ENCODE assay signal across 21 mouse cellular contexts in genomic region chr8:111053827-111054518, GRCm38 (mm10). TPM values are rescaled to one million over a fixed set of nuclear protein-coding genes. Genes with fewer than 3 reads are reported as not detected.
DNase-seq lines count a peak whose midpoint lies in the region; ATAC-seq lines count a peak whose summit lies in the region.
"Had no signal": no experiment of that assay in that cellular context is flagged by ENCODE, and none has a peak within 500 bp of the region (broad histone marks: within the 10 kb centered on the region; RNA-seq: fewer than 3 reads in every experiment).

No protein-coding gene starts in this region.

- no peak overlapping the region for H3K9ac ChIP-seq in heart, embryonic 11.5 days (ENCODE audit: low read depth, low read length)
- H3K9ac ChIP-seq: embryonic facial prominence, embryonic 12.5 days; hindbrain, embryonic 14.5 days had no signal

- H3K27me3 ChIP-seq in heart, embryonic 11.5 days (ENCODE audit: control insufficient read depth, insufficient read depth, low read length): no peaks in the 10 kb centered on the region
- H3K27me3 ChIP-seq: embryonic facial prominence, embryonic 12.5 days had no signal

- ATAC-seq in heart, embryonic 11.5 days (replicated peaks; ENCODE audit: insufficient number of reproducible peaks, low FRiP score, low TSS enrichment): no peak
- no peak for ATAC-seq in erythroid progenitor cell, adult 5-6 weeks (replicated peaks; ENCODE audit: low FRiP score, poor library complexity, severe bottlenecking)

- intact Hi-C loops in left cerebral cortex, postnatal 4 days (cut with DNase I): no loop called here

- H3K27ac ChIP-seq in heart, embryonic 11.5 days (ENCODE audit: low read depth, low read length): no peak overlapping the region
- H3K27ac ChIP-seq: embryonic facial prominence, embryonic 12.5 days; hindbrain, embryonic 14.5 days; limb, embryonic 10.5 days; midbrain, embryonic 10.5 days had no signal

- whole genome bisulfite sequencing in heart, embryonic 11.5 days (ENCODE audit: insufficient replicate concordance): 89% methylated on average over 12 of the region's 12 CpGs

- H3K4me2 ChIP-seq in heart, embryonic 11.5 days: no peak overlapping the region
- H3K4me2 ChIP-seq: embryonic facial prominence, embryonic 12.5 days; hindbrain, embryonic 14.5 days had no signal

- H3K9me3 ChIP-seq in heart, embryonic 11.5 days (replicated peaks; ENCODE audit: control insufficient read depth, low read length): no peaks in the 10 kb centered on the region
- H3K9me3 ChIP-seq: embryonic facial prominence, embryonic 12.5 days; limb, embryonic 10.5 days had no signal

- H3K4me3 ChIP-seq in heart, embryonic 11.5 days (ENCODE audit: low read depth, low read length): no peak overlapping the region
- H3K4me3 ChIP-seq: embryonic facial prominence, embryonic 12.5 days; limb, embryonic 10.5 days; midbrain, embryonic 10.5 days had no signal

- peaks cover 44% of the 10 kb centered on the region for H3K36me3 ChIP-seq in heart, embryonic 11.5 days (ENCODE audit: control insufficient read depth, insufficient read depth, low read length)

- DNase-seq in adrenal gland, postnatal 10 days: peak; percentile 72
- no peak for DNase-seq in adrenal gland, postnatal 4 days (ENCODE audit: low spot score in 2 of 2)
- DNase-seq in heart, adult 11 months: peak; percentile 93
- DNase-seq in left cerebral cortex, postnatal 4 days: peak; percentile 28
- DNase-seq in left cerebral cortex, adult 11 months (ENCODE audit: low spot score): no peak
- DNase-seq in adipocyte (ENCODE audit: low spot score): peak; percentile 78
- DNase-seq: cerebellum, adult 11 months; kidney, adult 8-10 months; layer of hippocampus, postnatal 36 days; lung, postnatal 36 days; thymus, postnatal 25 days had no signal

- H3K4me1 ChIP-seq in heart, embryonic 11.5 days (ENCODE audit: control insufficient read depth, insufficient read depth, low read length): peaks cover 12% of the 10 kb centered on the region

RNA-seq across cellular contexts. Expression of gene Exosc6, which starts 2.2 kb away (rescaled TPM):
- not detected for total RNA-seq in adrenal gland, postnatal 10 days (2021)
- not detected for total RNA-seq in adrenal gland, postnatal 4 days (2021)
- 11.3 and 18.4 TPM in 2 replicates for polyA plus RNA-seq in heart, embryonic 11.5 days (2014; fragmentation: Nextera tagmentation; extraction: Ambion mirVana)
- total RNA-seq in left cerebral cortex, postnatal 4 days (2021): not detected
- 8.4 TPM in 1 of 2 replicates, not detected in the other for total RNA-seq in erythroid progenitor cell, adult 5-6 weeks (2015; ENCODE audit: low replicate concordance)
- total RNA-seq in erythroid progenitor cell, adult 5-6 weeks (2017; ENCODE audit: low replicate concordance): not detected in 2 replicates
- total RNA-seq: layer of hippocampus, postnatal 36 days had no signal
- polyA plus RNA-seq: hindbrain, embryonic 14.5 days; liver, embryonic 16.5 days; stomach, embryonic 16.5 days had no signal

RNA-seq across cellular contexts. Expression of gene Aars, which starts 21.0 kb away (rescaled TPM):
- total RNA-seq in adrenal gland, postnatal 10 days (2021): 10 to 100 TPM; 70.6 to 78.6 TPM
- 100 to 1,000 TPM in 1 of 2 experiments, 10 to 100 TPM in 1; 87.5 to 104 TPM for total RNA-seq in adrenal gland, postnatal 4 days (2021)
- polyA plus RNA-seq in heart, embryonic 11.5 days (2014; fragmentation: Nextera tagmentation; extraction: Ambion mirVana): 40.9 and 47.3 TPM in 2 replicates
- 100 to 1,000 TPM in 1 of 2 experiments, 10 to 100 TPM in 1; 98.4 to 108 TPM for total RNA-seq in left cerebral cortex, postnatal 4 days (2021)
- 56.2 and 58.0 TPM in 2 replicates for total RNA-seq in erythroid progenitor cell, adult 5-6 weeks (2015; ENCODE audit: low replicate concordance)
- 114 and 124 TPM in 2 replicates for total RNA-seq in erythroid progenitor cell, adult 5-6 weeks (2017; ENCODE audit: low replicate concordance)

RNA-seq across cellular contexts. Expression of gene Ddx19b, which starts 22.4 kb away (rescaled TPM):
- 10 to 100 TPM; 12.6 to 13.0 TPM for total RNA-seq in adrenal gland, postnatal 10 days (2021)
- total RNA-seq in adrenal gland, postnatal 4 days (2021): 10 to 100 TPM; 16.6 to 17.6 TPM
- polyA plus RNA-seq in heart, embryonic 11.5 days (2014; fragmentation: Nextera tagmentation; extraction: Ambion mirVana): 3.8 and 4.8 TPM in 2 replicates
- total RNA-seq in left cerebral cortex, postnatal 4 days (2021): 10 to 100 TPM; 21.3 to 21.6 TPM
- total RNA-seq in erythroid progenitor cell, adult 5-6 weeks (2015; ENCODE audit: low replicate concordance): 0.72 and 1.7 TPM in 2 replicates
- 1.8 and 4.6 TPM in 2 replicates for total RNA-seq in erythroid progenitor cell, adult 5-6 weeks (2017; ENCODE audit: low replicate concordance)

RNA-seq across cellular contexts. Expression of gene Clec18a, which starts 38.3 kb away (rescaled TPM):
- under 1 TPM in 1 of 2 experiments, not detected in 1; 0.15 TPM for total RNA-seq in adrenal gland, postnatal 10 days (2021)
- 10 to 100 TPM in 1 of 2 experiments, under 1 TPM in 1; 0.23 to 15.9 TPM for total RNA-seq in adrenal gland, postnatal 4 days (2021)
- polyA plus RNA-seq in heart, embryonic 11.5 days (2014; fragmentation: Nextera tagmentation; extraction: Ambion mirVana): not detected in 2 replicates
- total RNA-seq in left cerebral cortex, postnatal 4 days (2021): under 1 TPM in 1 of 2 experiments, not detected in 1; 0.14 TPM
- not detected in 2 replicates for total RNA-seq in erythroid progenitor cell, adult 5-6 weeks (2015; ENCODE audit: low replicate concordance)
- total RNA-seq in erythroid progenitor cell, adult 5-6 weeks (2017; ENCODE audit: low replicate concordance): not detected in 2 replicates
- total RNA-seq: neutrophil, adult 5-6 weeks had no signal
- polyA plus RNA-seq: limb, embryonic 10.5 days; liver, embryonic 16.5 days; spleen, adult 2 months; stomach, embryonic 16.5 days had no signal

RNA-seq across cellular contexts. Expression of gene Pdpr, which starts 40.5 kb away (rescaled TPM):
- total RNA-seq in adrenal gland, postnatal 10 days (2021): 10 to 100 TPM; 42.0 to 56.4 TPM
- total RNA-seq in adrenal gland, postnatal 4 days (2021): 10 to 100 TPM; 40.0 to 40.7 TPM
- polyA plus RNA-seq in heart, embryonic 11.5 days (2014; fragmentation: Nextera tagmentation; extraction: Ambion mirVana): 6.3 and 8.2 TPM in 2 replicates
- 10 to 100 TPM; 31.0 to 32.8 TPM for total RNA-seq in left cerebral cortex, postnatal 4 days (2021)
- 6.8 and 9.6 TPM in 2 replicates for total RNA-seq in erythroid progenitor cell, adult 5-6 weeks (2015; ENCODE audit: low replicate concordance)
- 8.1 and 11.0 TPM in 2 replicates for total RNA-seq in erythroid progenitor cell, adult 5-6 weeks (2017; ENCODE audit: low replicate concordance)

Comparison
In these comparisons a context has a peak if more than half of its experiments do, and no peak if none do; other contexts are left out.
1. DNase-seq: peak in adrenal gland, postnatal 10 days (single experiment), heart, adult 11 months (single experiment), left cerebral cortex, postnatal 4 days (single experiment) and adipocyte (single experiment); none in adrenal gland, postnatal 4 days (0 of 2) and left cerebral cortex, adult 11 months (single experiment).